Mouse (Mus musculus): ENCODE data around the gene Tpcn2. TPM values are rescaled to one million over a fixed set of nuclear protein-coding genes. Genes with fewer than 3 reads are reported as not detected.

Tpcn2 gene
- polyA plus RNA-seq, 1 experiment = not detected

- no peaks in the 10 kb centered on the region; the same call in 1 of the 2 replicates for H3K36me3 ChIP-seq (ENCODE audit: control insufficient read depth)
- H3K27me3 ChIP-seq (ENCODE audit: control insufficient read depth) = no peaks in the 10 kb centered on the region
- H3K4me3 ChIP-seq (replicated peaks) = no peak overlapping the region
- no peaks in the 10 kb centered on the region for H3K4me1 ChIP-seq (ENCODE audit: control insufficient read depth)
- TF ChIP-seq GATA1 (IDR thresholded peaks at IDR 0.05; ENCODE audit: low read length) = no peak
- TF ChIP-seq TAL1 (IDR thresholded peaks at IDR 0.05; ENCODE audit: low read length) = no peak
- H3K9me3 ChIP-seq (ENCODE audit: control insufficient read depth, low read length) = no peaks in the 10 kb centered on the region
These were observed 29.7 kb downstream of the Tpcn2 start for GRCm38 (mm10) chr7:145253986-145254630.

DNA sequence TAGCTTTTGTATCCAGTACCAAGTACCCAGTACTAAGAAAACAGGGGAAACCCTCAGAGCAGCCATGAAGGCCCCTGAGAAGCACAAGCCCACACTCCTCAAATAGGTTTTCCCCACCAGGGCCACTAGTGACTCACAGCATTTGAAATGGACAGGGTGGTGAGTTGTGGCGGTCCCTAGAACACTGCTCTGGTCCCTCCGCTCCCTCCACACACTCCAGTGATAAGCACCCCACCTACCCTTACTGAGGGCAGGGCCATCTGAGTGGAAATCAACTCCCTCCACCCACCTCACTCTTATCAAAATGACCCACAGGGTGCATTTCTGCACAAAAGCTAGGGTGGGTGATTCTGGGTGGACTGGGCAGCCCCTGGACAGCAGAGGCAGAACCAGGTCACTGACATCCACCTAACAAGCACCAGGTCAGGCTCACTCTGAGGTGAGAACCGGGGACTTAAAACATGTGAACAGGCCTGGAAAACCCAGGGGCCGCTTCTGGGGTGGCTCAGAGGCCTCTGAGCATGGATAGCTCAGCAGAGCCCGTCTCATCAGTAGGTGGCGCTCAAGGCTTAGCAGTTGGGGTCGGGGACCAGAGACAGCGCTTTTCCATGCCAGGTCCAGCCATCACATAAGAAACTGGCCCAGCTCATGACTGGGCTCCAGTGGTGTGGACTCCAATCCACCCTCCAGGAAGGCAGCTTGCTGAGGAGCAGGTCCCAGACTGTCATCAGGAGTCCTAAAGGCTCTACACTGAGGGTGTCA lies 30.9 kb downstream of the Tpcn2 start:
- no peak overlapping the region for H3K4me3 ChIP-seq (replicated peaks)
- no peaks in the 10 kb centered on the region for H3K9me3 ChIP-seq (ENCODE audit: control insufficient read depth, low read length)
- no peaks in the 10 kb centered on the region for H3K4me1 ChIP-seq (ENCODE audit: control insufficient read depth)
- H3K27me3 ChIP-seq (ENCODE audit: control insufficient read depth) = no peaks in the 10 kb centered on the region
- no peaks in the 10 kb centered on the region for H3K36me3 ChIP-seq (ENCODE audit: control insufficient read depth)
- TF ChIP-seq GATA1 (IDR thresholded peaks at IDR 0.05; ENCODE audit: low read length) (no peak), TAL1 (IDR thresholded peaks at IDR 0.05; ENCODE audit: low read length) (no peak)

GRCm38 (mm10) chr7:145250225-145250624 lies 33.6 kb downstream of the Tpcn2 start:
- Histone ChIP-seq H3K36me3 (ENCODE audit: control insufficient read depth) (no peaks in the 10 kb centered on the region), H3K9me3 (ENCODE audit: control insufficient read depth, low read length) (no peaks in the 10 kb centered on the region), H3K4me1 (ENCODE audit: control insufficient read depth) (no peaks in the 10 kb centered on the region), H3K4me3 (replicated peaks) (no peak overlapping the region), H3K27me3 (ENCODE audit: control insufficient read depth) (no peaks in the 10 kb centered on the region)
- TF ChIP-seq GATA1 (IDR thresholded peaks at IDR 0.05; ENCODE audit: low read length) (no peak), TAL1 (IDR thresholded peaks at IDR 0.05; ENCODE audit: low read length) (no peak)

- H3K27me3 ChIP-seq (ENCODE audit: control insufficient read depth) = no peaks in the 10 kb centered on the region
- no peaks in the 10 kb centered on the region for H3K4me1 ChIP-seq (ENCODE audit: control insufficient read depth)
- no peak overlapping the region for H3K4me3 ChIP-seq (replicated peaks)
- H3K9me3 ChIP-seq (ENCODE audit: control insufficient read depth, low read length) = no peaks in the 10 kb centered on the region
- H3K36me3 ChIP-seq (ENCODE audit: control insufficient read depth) = no peaks in the 10 kb centered on the region
- no peak for TF ChIP-seq GATA1 (IDR thresholded peaks at IDR 0.05; ENCODE audit: low read length)
- TF ChIP-seq TAL1 (IDR thresholded peaks at IDR 0.05; ENCODE audit: low read length) = no peak
These were observed 34.9 kb downstream of the Tpcn2 start for GRCm38 (mm10) chr7:145248911-145249310.

DNA sequence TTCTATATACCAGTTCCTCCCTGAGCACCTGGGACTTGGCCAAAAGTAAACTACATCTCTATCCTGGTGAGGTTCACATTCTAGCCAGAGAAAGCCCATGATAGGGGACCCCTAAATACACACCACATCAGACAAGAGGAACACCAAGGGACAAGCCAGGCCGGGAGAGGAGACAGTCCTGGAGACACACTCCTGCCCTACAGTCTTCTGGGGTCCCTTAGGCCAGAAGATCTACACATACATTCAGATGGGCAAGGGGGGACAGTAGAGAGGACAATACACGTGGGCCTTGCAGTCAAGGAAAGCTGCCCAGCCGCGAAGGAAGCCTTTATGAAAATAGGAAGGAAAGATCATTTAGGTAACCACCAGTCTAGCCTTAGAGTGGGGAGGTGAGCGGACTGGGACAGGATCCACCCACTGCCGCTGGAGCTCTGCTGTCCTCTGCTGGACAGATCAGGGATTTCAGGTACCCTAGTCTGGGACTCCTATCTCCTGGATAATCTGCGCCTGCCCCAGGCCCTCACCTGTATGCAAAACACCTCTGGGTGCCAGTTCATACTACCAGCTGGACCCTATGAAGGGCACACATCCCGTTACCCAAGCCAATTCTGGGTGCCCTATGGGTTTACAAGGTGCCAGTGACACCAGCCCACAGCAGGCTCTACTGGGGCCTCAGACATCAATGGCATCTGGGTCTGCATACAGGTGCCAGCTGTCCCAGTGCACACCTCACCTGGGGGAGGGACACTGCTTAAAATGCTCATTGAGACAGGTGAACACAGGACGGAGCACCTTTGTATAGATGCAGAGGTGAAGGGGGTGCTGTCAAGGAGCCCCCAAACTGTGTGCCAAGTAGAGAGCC lies 40.7 kb downstream of the Tpcn2 start:
- H3K9me3 ChIP-seq (ENCODE audit: control insufficient read depth, low read length) = no peaks in the 10 kb centered on the region
- no peak overlapping the region for H3K4me3 ChIP-seq (replicated peaks)
- H3K27me3 ChIP-seq (ENCODE audit: control insufficient read depth) = no peaks in the 10 kb centered on the region
- no peaks in the 10 kb centered on the region for H3K36me3 ChIP-seq (ENCODE audit: control insufficient read depth)
- no peaks in the 10 kb centered on the region for H3K4me1 ChIP-seq (ENCODE audit: control insufficient read depth)
- TF ChIP-seq TAL1 (IDR thresholded peaks at IDR 0.05; ENCODE audit: low read length) = no peak
- no peak for TF ChIP-seq GATA1 (IDR thresholded peaks at IDR 0.05; ENCODE audit: low read length)

DNA sequence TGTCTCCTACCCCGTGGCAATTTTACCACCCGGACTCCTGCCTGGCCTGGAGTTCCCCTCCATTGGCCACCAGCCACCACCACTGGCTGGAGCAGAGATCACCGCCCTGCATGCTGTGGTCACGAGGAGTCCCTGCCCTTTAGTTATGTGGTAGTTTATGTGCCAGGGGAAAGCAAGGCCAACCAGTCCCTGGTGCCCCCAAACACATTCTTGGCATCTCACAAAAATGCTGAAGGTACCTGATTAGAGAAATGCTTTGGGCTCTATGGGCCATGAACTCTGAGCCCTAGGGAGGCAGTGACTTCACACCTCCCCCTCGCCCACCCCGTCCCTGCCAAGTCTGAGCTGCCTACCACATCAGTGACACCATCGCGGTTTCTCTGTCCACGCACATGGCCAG lies 41.8 kb downstream of the Tpcn2 start:
- H3K36me3 ChIP-seq (ENCODE audit: control insufficient read depth) = no peaks in the 10 kb centered on the region
- no peaks in the 10 kb centered on the region for H3K9me3 ChIP-seq (ENCODE audit: control insufficient read depth, low read length)
- H3K4me1 ChIP-seq (ENCODE audit: control insufficient read depth) = no peaks in the 10 kb centered on the region
- H3K27me3 ChIP-seq (ENCODE audit: control insufficient read depth) = no peaks in the 10 kb centered on the region
- TF ChIP-seq TAL1 (IDR thresholded peaks at IDR 0.05; ENCODE audit: low read length) = no peak
- H3K4me3 ChIP-seq (replicated peaks) = no peak overlapping the region

DNA sequence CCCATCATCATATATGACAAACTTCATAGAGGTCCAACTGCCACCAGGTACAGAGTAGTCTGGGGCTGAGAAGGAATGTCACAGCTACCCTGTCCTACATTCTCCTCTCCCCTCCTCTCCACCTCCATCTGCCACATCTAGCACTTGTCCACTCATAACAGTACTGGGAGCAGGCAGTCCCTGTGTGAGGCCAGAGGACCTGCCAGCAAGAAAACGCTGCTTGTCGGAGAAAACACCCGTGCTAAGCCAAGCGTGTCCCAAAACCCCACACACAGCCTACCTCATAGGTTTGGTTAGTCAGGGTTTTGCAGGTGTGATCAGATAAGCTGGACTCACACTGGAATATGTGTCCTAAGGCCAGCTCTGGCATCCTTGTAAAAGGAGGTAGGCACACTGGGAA lies 42.9 kb downstream of the Tpcn2 start:
- Histone ChIP-seq H3K4me3 (replicated peaks) (no peak overlapping the region), H3K4me1 (ENCODE audit: control insufficient read depth) (no peaks in the 10 kb centered on the region), H3K9me3 (ENCODE audit: control insufficient read depth, low read length) (no peaks in the 10 kb centered on the region), H3K36me3 (ENCODE audit: control insufficient read depth) (no peaks in the 10 kb centered on the region), H3K27me3 (ENCODE audit: control insufficient read depth) (no peaks in the 10 kb centered on the region)
- TF ChIP-seq GATA1 (IDR thresholded peaks at IDR 0.05; ENCODE audit: low read length) = no peak
- TF ChIP-seq TAL1 (IDR thresholded peaks at IDR 0.05; ENCODE audit: low read length) = no peak

DNA sequence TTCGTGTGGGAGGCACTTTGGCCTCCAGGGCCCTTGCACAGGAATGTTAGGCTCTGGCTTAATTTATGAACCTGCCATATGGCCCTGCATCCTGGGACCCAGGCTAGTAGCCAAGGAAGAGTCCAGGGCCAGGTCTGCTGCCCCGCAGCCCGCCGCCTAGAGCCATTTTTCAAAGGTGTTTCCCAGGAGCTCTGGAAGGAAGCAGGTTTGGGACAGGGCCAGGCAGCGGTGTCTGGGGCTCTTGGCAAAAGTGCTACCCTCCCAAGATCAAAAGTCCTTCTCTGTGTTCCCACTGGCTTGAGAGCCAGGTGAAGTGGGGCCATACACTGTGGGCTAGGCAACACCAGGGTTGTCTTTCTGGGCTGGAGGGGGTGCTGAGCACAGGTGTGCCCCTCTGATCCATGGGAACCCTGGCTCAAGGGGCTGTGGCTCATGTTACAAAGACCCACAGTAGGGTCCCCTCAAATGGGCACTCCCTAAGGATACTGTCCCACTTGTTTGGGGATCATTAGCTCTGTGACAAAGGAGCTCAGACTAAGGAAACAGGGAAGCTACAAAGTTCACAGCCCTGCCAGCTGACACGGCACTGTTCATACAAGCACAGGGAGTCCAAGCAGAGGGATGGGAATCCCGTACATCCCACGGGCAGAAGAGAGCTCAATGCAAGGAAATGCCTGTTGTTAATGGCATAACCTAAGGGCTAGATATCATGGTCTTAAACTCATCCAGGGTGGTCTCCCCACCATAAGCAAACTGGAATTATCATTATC lies 43.9 kb downstream of the Tpcn2 start:
- H3K4me1 ChIP-seq (ENCODE audit: control insufficient read depth) = no peaks in the 10 kb centered on the region
- TF ChIP-seq TAL1 (IDR thresholded peaks at IDR 0.05; ENCODE audit: low read length) = no peak
- TF ChIP-seq GATA1 (IDR thresholded peaks at IDR 0.05; ENCODE audit: low read length) = no peak
- no peak overlapping the region for H3K4me3 ChIP-seq (replicated peaks)

More for the DNA sequence above, 43.9 kb downstream of the Tpcn2 start:
- Histone ChIP-seq H3K9me3 (ENCODE audit: control insufficient read depth, low read length) (no peaks in the 10 kb centered on the region), H3K36me3 (ENCODE audit: control insufficient read depth) (no peaks in the 10 kb centered on the region), H3K27me3 (ENCODE audit: control insufficient read depth) (no peaks in the 10 kb centered on the region)
